Mouse (Mus musculus) cortical plate, adult 2 months (tissue): ENCODE data around the gene Atr.

Experiments
- CTCF ChIP-seq: fragments of 200-500 bp; IDR thresholded peaks from 2 replicates; pipeline ENCODE4 v1.5.1; 2011; ENCODE audit warnings: mild to moderate bottlenecking, control low read depth, low read length; ENCODE audit not compliant: insufficient read depth; ENCODE audit errors: extremely low read depth
- POLR2A ChIP-seq: fragments of 200-500 bp; IDR thresholded peaks from 2 replicates; pipeline ENCODE4 v1.6.1; 2011; ENCODE audit warnings: mild to moderate bottlenecking, low read length, control low read depth; ENCODE audit not compliant: insufficient read depth; ENCODE audit errors: extremely low read depth

DNA sequence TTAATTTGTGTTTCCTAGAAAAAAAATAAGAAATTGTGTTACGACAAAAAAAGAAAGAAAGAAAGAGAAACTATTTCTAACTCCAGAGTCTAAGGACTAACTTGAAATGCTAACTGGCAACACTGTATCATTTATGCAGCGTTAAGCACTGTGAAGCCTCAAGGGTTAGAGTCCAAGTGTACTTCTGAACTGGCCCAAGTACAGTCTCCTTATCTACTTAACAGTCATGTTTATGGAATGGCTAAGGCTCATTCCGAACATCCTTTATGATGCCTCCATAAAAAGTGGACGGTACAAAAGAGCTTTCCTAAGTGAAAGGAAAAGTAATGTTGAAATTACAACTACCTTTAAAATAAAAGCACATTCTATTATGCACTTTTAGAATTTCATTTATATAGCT is 41.7 kb upstream of the Atr start:
- TF ChIP-seq POLR2A (no peak), CTCF (no peak)
